Mouse (Mus musculus): ENCODE data around the gene Ndufa12. TPM values are rescaled to one million over a fixed set of nuclear protein-coding genes. Genes with fewer than 3 reads are reported as not detected.

Ndufa12 gene
- total RNA-seq, 2 experiments from 2014 or later, result 218 to 239 TPM

DNA sequence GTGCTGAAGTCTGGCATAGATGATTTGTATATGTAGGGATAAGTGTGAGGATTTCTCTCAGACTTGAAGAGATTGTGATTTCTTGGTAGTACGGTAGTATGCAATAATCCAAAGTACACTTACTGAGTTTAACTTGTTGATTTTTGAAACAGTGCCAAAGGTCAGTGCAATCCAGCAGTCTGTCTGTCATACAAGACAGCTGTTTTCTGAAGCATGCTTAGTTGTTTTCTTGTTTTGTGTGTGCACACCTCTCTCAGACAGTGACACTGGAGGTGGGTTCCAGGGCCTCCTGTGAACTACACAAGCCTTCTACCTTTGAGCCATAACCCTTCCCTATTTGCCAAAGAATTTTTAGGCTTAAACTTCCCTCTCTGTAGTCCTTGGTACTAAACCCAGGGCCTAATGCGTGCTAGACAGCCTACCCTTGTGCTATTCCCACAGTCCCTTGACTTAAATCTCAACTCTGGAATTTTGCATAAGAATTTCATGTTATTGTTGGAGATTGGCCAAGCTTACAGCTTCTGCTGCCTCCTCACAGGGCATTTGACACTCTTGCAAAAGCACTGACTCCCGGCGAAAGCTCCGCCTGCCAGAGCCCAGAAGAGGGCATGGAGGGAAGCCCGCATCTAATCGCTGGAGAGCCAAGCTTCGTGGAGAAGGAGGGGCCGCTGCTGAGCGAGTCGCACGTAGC lies 26.9 kb upstream of the Ndufa12 start:
- TF ChIP-seq CTCF (IDR thresholded peaks at IDR 0.05), result no peak
- H3K27ac ChIP-seq, result no peak overlapping the region
- no peak for DNase-seq (ENCODE audit: extremely low spot score in 1 of 2, low spot score in 2 of 2)
- intact Hi-C loops (cut with DNase I), result no loop called here
- H3K4me3 ChIP-seq, result no peak overlapping the region

DNA sequence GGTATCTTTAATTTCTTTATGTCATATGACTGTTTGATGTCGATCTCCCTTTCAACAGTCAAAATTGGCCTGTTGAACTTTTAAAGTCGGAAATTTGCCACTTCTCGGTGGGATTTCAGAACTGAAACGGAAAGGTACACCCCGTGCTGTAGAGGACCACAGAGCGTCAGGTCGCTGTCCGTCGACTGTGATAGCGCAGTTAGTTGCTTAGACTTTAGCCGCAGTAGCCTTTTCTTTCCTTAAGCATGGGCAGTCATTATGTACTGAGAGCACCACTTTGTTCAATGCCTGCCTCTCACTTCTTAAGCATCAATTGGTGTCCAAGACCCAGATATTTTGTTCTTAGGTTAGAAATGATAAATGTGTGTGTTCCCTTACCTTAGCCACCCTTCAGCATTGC lies 26.4 kb upstream of the Ndufa12 start:
- H3K4me3 ChIP-seq, result no peak overlapping the region
- no peak overlapping the region for H3K27ac ChIP-seq
- no peak for DNase-seq (ENCODE audit: extremely low spot score in 1 of 2, low spot score in 2 of 2)
- intact Hi-C loops (cut with DNase I), result no loop called here
- TF ChIP-seq CTCF (IDR thresholded peaks at IDR 0.05), result no peak

- H3K4me3 ChIP-seq, result no peak overlapping the region
- no peak overlapping the region for H3K27ac ChIP-seq
- TF ChIP-seq CTCF (IDR thresholded peaks at IDR 0.05), result no peak
- no peak for DNase-seq (ENCODE audit: extremely low spot score in 1 of 2, low spot score in 2 of 2)
- intact Hi-C loops (cut with DNase I), result no loop called here
Observed at GRCm38 (mm10) chr10:94172706-94173105, 25.8 kb upstream of the Ndufa12 start.

GRCm38 (mm10) chr10:94174652-94175051 lies 23.9 kb upstream of the Ndufa12 start:
- DNase-seq (ENCODE audit: extremely low spot score in 1 of 2, low spot score in 2 of 2), result no peak
- TF ChIP-seq CTCF (IDR thresholded peaks at IDR 0.05), result no peak
- intact Hi-C loops (cut with DNase I), result no loop called here
- no peak overlapping the region for H3K4me3 ChIP-seq
- no peak overlapping the region for H3K27ac ChIP-seq

- no peak for DNase-seq (ENCODE audit: extremely low spot score in 1 of 2, low spot score in 2 of 2)
- no peak overlapping the region for H3K4me3 ChIP-seq
- no peak for TF ChIP-seq CTCF (IDR thresholded peaks at IDR 0.05)
- no peak overlapping the region for H3K27ac ChIP-seq
- intact Hi-C loops (cut with DNase I), result no loop called here
Observed at GRCm38 (mm10) chr10:94183199-94183598, 15.3 kb upstream of the Ndufa12 start.

DNA sequence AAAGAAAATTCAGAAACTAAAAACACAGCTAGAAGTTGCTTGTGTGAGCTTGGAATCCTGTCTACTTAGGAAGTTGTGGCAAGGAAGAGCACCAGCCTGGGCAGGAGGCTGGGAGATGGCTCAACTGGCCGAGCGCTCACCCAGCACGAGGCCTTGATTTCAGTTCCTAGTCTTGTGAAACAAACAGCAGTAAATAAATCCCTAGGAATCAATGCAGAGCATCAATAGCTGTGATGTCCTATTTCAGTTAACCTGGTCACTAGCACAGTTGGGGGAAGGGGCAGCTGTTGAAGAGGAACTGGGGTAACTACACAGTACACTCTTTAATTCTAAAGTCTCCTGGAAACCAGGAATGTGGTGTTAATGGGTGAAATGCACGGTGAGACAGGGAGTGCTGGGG lies 6.5 kb downstream of the Ndufa12 start:
- no peak overlapping the region for H3K4me3 ChIP-seq
- no peak overlapping the region for H3K27ac ChIP-seq
- intact Hi-C loops (cut with DNase I), result no loop called here
- DNase-seq (ENCODE audit: extremely low spot score in 1 of 2, low spot score in 2 of 2), result no peak
- TF ChIP-seq CTCF (IDR thresholded peaks at IDR 0.05), result no peak

GRCm38 (mm10) chr10:94210718-94211618 lies 12.4 kb downstream of the Ndufa12 start:
- intact Hi-C loops (cut with DNase I), result loop anchor here (1.0 to 10.0 kb wide), 4 partner anchors 164 to 734 kb away; partner anchors contain the start of gene Plxnc1

DNA sequence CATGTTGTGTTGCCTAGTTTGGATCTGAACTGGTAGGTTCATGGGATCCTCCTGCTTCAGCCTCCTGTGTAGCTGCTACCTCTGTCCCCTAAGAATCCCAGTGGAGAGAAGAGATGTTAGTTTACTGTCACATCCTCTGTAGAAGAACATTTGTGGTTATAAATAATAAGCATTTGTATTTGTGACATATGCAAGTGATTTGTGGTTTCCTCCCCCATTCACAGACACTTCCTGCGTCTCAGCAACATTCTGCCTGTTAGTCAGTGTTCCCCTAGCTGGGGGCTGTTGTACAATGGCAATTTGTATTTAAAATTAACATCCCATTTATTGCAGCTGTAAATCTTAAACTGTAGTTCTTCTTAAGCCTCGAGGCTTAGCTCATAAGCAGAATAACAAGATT lies 13.2 kb downstream of the Ndufa12 start:
- no peak for DNase-seq (ENCODE audit: extremely low spot score in 1 of 2, low spot score in 2 of 2)
- intact Hi-C loops (cut with DNase I), result loop anchor here (2.0 to 10.0 kb wide), 3 partner anchors 163 to 733 kb away; partner anchors contain the start of gene Plxnc1

More at GRCm38 (mm10) chr10:94210718-94211618, 12.4 kb downstream of the Ndufa12 start:
- TF ChIP-seq CTCF (IDR thresholded peaks at IDR 0.05), result peak; percentile 60
- Histone ChIP-seq H3K4me3 (no peak overlapping the region), H3K27ac (no peak overlapping the region)
- DNase-seq (ENCODE audit: extremely low spot score in 1 of 2, low spot score in 2 of 2), result peak in 1 of 2 experiments; percentile 20

DNA sequence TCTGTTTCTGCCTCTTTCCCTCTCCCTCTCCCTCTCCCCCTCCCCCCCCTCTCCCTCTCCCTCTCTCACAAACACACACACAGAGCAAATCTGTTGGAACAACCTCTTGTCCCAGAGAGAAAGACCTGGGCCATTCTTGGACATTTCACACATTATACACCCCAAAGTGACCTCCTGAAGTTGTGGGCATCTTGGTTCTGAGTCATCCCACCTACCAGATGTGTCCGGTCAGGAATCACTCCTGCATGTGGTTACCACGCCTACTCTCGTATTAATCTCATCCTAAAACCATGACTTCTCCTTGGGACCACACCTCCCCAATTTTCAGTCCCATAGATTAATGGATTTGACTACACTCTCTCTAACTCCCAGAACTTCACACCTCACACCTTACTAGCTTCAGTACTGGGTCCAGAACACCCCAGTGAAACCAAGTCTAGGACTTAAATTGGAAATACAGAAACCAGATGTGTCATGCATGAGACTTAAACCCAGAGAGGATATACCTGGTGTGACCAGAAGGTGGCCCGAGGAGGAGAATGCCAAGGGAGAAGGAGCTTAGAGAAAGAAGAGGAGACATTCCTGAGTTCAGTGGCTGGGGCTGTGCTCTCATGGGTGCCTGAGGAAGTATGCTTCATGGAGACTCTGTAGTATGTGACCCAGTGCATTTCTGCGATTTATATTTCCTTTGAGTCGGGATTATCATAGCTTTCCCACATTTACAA lies 26.7 kb downstream of the Ndufa12 start:
- TF ChIP-seq CTCF (IDR thresholded peaks at IDR 0.05), result peak; percentile 34
- DNase-seq (ENCODE audit: extremely low spot score in 1 of 2, low spot score in 2 of 2), result no peak
- intact Hi-C loops (cut with DNase I), result no loop called here
- Histone ChIP-seq H3K27ac (no peak overlapping the region), H3K4me3 (no peak overlapping the region)

More for the DNA sequence above, 13.2 kb downstream of the Ndufa12 start:
- no peak for TF ChIP-seq CTCF (IDR thresholded peaks at IDR 0.05)
- Histone ChIP-seq H3K27ac (no peak overlapping the region), H3K4me3 (no peak overlapping the region)

- DNase-seq (ENCODE audit: extremely low spot score in 1 of 2, low spot score in 2 of 2), result peak; percentile 36 to 46
- Histone ChIP-seq H3K27ac (no peak overlapping the region), H3K4me3 (peak overlapping the region; percentile 16)
- intact Hi-C loops (cut with DNase I), result no loop called here
- no peak for TF ChIP-seq CTCF (IDR thresholded peaks at IDR 0.05)
Observed at GRCm38 (mm10) chr10:94230172-94230981, 31.9 kb downstream of the Ndufa12 start.

- intact Hi-C loops (cut with DNase I), result no loop called here
- no peak overlapping the region for H3K4me3 ChIP-seq
- TF ChIP-seq CTCF (IDR thresholded peaks at IDR 0.05), result no peak
- no peak overlapping the region for H3K27ac ChIP-seq
- no peak for DNase-seq (ENCODE audit: extremely low spot score in 1 of 2, low spot score in 2 of 2)
Observed at GRCm38 (mm10) chr10:94231025-94231424, 32.5 kb downstream of the Ndufa12 start.
